Mouse (Mus musculus) neural tube, embryonic 15.5 days (tissue): ENCODE data around the gene Spag7. TPM values are rescaled to one million over a fixed set of nuclear protein-coding genes. Genes with fewer than 3 reads are reported as not detected.

Experiments used
- microRNA-seq: library from miRNA; unstranded; fragments of <30 nt; microRNA quantifications from one replicate; pipeline ENCODE4, GENCODE M21; 2017
- polyA plus RNA-seq: library from polyadenylated mRNA; unstranded; fragments of >200 nt; fragmentation: Nextera tagmentation; extraction: Ambion mirVana; gene quantifications from 2 replicates; pipeline ENCODE4 v1.2.1, GENCODE M21; 2015

Spag7 gene
- polyA plus RNA-seq, 1 experiment from 2014 or later, result 159 TPM

Small RNA genes within 50 kb of the gene (microRNA-seq; reads per million reads assigned to microRNA genes)
- gene Mir6925, result not detected

Other genes starting within 250 kb of the Spag7 start
- gene Arrb2, start 236.8 kb downstream of the Spag7 start, polyA plus RNA-seq, result 53.6 and 59.7 TPM in 2 replicates
- gene Med11, start 217.5 kb downstream of the Spag7 start, polyA plus RNA-seq, result 44.4 and 45.0 TPM in 2 replicates
- gene Zmynd15, start 210.0 kb downstream of the Spag7 start, polyA plus RNA-seq, result 0.60 and 1.0 TPM in 2 replicates
- 7.4 and 8.5 TPM in 2 replicates for gene Cxcl16, start 209.4 kb downstream of the Spag7 start, polyA plus RNA-seq
- 1.5 and 6.4 TPM in 2 replicates for gene Tm4sf5, start 164.2 kb downstream of the Spag7 start, polyA plus RNA-seq
- gene Vmo1, start 154.8 kb downstream of the Spag7 start, polyA plus RNA-seq, result 0.32 and 0.96 TPM in 2 replicates
- 0.15 and 0.41 TPM in 2 replicates for gene Gltpd2, start 150.2 kb downstream of the Spag7 start, polyA plus RNA-seq
- gene Psmb6, start 144.0 kb downstream of the Spag7 start, polyA plus RNA-seq, result 756 and 815 TPM in 2 replicates
- gene Gm40193, start 136.5 kb downstream of the Spag7 start, polyA plus RNA-seq, result not detected in 2 replicates
- 16.1 and 18.1 TPM in 2 replicates for gene Pld2, start 129.4 kb downstream of the Spag7 start, polyA plus RNA-seq
- gene Mink1, start 106.5 kb downstream of the Spag7 start, polyA plus RNA-seq, result 15.0 and 16.6 TPM in 2 replicates
- not detected in 2 replicates for gene 4930544D05Rik, start 53.6 kb downstream of the Spag7 start, polyA plus RNA-seq
- 0.23 and 0.40 TPM in 2 replicates for gene Chrne, start 50.2 kb downstream of the Spag7 start, polyA plus RNA-seq
- 0.15 TPM in 2 replicates for gene Gp1ba, start 30.3 kb downstream of the Spag7 start, polyA plus RNA-seq
- gene Rnf167, start 22.2 kb downstream of the Spag7 start, polyA plus RNA-seq, result 100 and 109 TPM in 2 replicates
- gene Slc25a11, start 21.9 kb downstream of the Spag7 start, polyA plus RNA-seq, result 169 and 174 TPM in 2 replicates
- 679 and 994 TPM in 2 replicates for gene Pfn1, start 14.8 kb downstream of the Spag7 start, polyA plus RNA-seq
- 12.6 and 17.5 TPM in 2 replicates for gene Eno3, start 12.2 kb downstream of the Spag7 start, polyA plus RNA-seq
- gene Camta2, start 18.7 kb upstream of the Spag7 start, polyA plus RNA-seq, result 25.6 and 29.0 TPM in 2 replicates
- 1.2 and 1.4 TPM in 2 replicates for gene Inca1, start 30.7 kb upstream of the Spag7 start, polyA plus RNA-seq
- 1.6 and 1.7 TPM in 2 replicates for gene Kif1c, start 31.1 kb upstream of the Spag7 start, polyA plus RNA-seq
- gene Zfp3, start 94.8 kb upstream of the Spag7 start, polyA plus RNA-seq, result 15.8 and 16.3 TPM in 2 replicates
- 0.18 and 0.28 TPM in 2 replicates for gene Scimp, start 143.2 kb upstream of the Spag7 start, polyA plus RNA-seq
- 77.1 and 83.3 TPM in 2 replicates for gene Rabep1, start 175.4 kb upstream of the Spag7 start, polyA plus RNA-seq